In the genomic region with DNA sequence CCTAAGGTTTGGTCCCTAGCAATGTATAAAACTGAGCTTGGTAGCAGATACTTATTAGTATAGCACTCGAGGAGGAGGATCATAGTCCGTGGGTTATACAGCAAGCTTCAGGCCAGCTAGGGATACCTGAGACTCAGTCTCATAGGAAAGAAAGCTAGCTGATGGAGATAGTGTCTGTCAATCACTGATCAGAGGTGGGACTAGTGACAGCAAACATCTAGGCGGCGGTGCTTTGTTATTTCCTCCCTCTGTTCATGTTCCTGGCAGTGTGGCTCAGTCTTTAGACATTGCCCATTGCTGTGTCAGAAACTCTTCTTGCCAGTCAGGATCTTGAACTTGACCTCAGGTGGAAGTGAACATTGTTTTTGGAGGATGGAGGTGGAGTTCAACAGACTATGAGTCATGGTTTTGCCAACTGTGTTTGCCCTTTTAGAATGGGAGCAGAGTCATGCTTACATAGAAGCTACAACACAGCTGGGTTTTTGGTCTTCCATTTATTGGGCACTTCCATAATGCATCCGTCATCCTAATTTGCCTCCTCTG, we compare ENCODE assay signal across 23 mouse cellular contexts.
"Had no signal": no experiment of that assay in that cellular context is flagged by ENCODE, and none has a peak within 500 bp of the region (broad histone marks: within the 10 kb centered on the region; RNA-seq: fewer than 3 reads in every experiment).

No protein-coding gene starts in this region.

- H3K9ac ChIP-seq: limb, embryonic 12.5 days; limb, embryonic 15.5 days; liver, embryonic 14.5 days; lung, embryonic 15.5 days; midbrain, embryonic 12.5 days; midbrain, embryonic 15.5 days; neural tube, embryonic 12.5 days; neural tube, embryonic 15.5 days; stomach, embryonic 15.5 days had no signal

- H3K27me3 ChIP-seq: limb, embryonic 12.5 days; limb, embryonic 15.5 days; lung, embryonic 15.5 days; midbrain, embryonic 12.5 days; midbrain, embryonic 15.5 days; neural tube, embryonic 12.5 days; neural tube, embryonic 15.5 days; stomach, embryonic 15.5 days had no signal

- H3K4me1 ChIP-seq: limb, embryonic 12.5 days; limb, embryonic 15.5 days; lung, embryonic 15.5 days; midbrain, embryonic 12.5 days; midbrain, embryonic 15.5 days; neural tube, embryonic 12.5 days; neural tube, embryonic 15.5 days; stomach, embryonic 15.5 days had no signal

- H3K36me3 ChIP-seq: limb, embryonic 12.5 days; limb, embryonic 15.5 days; lung, embryonic 15.5 days; midbrain, embryonic 12.5 days; midbrain, embryonic 15.5 days; neural tube, embryonic 12.5 days; neural tube, embryonic 15.5 days; stomach, embryonic 15.5 days had no signal

- H3K4me3 ChIP-seq: layer of hippocampus, adult 2 months; limb, embryonic 12.5 days; limb, embryonic 15.5 days; lung, embryonic 15.5 days; midbrain, embryonic 12.5 days; midbrain, embryonic 15.5 days; neural tube, embryonic 12.5 days; neural tube, embryonic 15.5 days; stomach, embryonic 15.5 days had no signal

- H3K9me3 ChIP-seq: limb, embryonic 12.5 days; limb, embryonic 15.5 days; lung, embryonic 15.5 days; midbrain, embryonic 12.5 days; midbrain, embryonic 15.5 days; neural tube, embryonic 12.5 days; neural tube, embryonic 15.5 days; stomach, embryonic 15.5 days had no signal

- ATAC-seq: midbrain, embryonic 15.5 days had no signal

- H3K27ac ChIP-seq: kidney, postnatal 0 days; layer of hippocampus, adult 2 months; limb, embryonic 12.5 days; limb, embryonic 15.5 days; liver, embryonic 14.5 days; lung, embryonic 15.5 days; midbrain, embryonic 12.5 days; midbrain, embryonic 15.5 days; neural tube, embryonic 12.5 days; neural tube, embryonic 15.5 days; stomach, embryonic 15.5 days had no signal

- DNase-seq: kidney, adult 2 months; kidney, postnatal 25 days; layer of hippocampus, adult 9-11 months; layer of hippocampus, postnatal 36 days; left cerebral cortex, postnatal 4 days; lung, adult 18-20 months; lung, postnatal 10 days; lung, postnatal 36 days; right cerebral cortex, adult 18-20 months; right cerebral cortex, postnatal 14 days; spleen, adult 18-20 months; thymus, postnatal 25 days had no signal
